Mouse (Mus musculus): ENCODE measurements around the gene Ascc2. TPM values are rescaled to one million over a fixed set of nuclear protein-coding genes. Genes with fewer than 3 reads are reported as not detected.

The Ascc2 gene
- polyA plus RNA-seq, 1 experiment: 33.4 TPM

DNA sequence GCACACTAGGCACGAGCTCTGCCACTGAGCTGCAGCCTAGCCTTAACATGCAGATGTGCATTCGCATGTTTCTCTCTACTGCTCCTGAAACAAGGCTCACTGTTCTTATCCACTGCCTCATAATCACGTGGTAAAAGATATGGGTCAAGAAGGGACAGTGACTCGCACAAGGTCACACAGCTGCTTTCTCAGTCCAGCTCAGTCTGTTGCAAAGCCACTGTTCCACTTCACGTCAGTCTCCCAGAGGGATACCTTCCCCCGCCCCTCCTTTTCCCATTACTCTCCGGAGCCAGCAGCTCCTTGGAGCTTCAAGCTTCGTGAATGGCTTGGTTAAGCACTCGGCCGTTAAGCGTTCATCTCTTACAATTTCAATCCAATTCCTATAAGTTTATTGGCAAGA is 82.8 kb downstream of the Ascc2 start:
- no peaks in the 10 kb centered on the region for H3K36me3 ChIP-seq (ENCODE audit: control insufficient read depth, insufficient read depth, low read length, poor library complexity, severe bottlenecking)
- TF ChIP-seq CTCF (IDR thresholded peaks at IDR 0.05; ENCODE audit: low read depth, low read length) (no peak), EP300 (IDR thresholded peaks at IDR 0.05; ENCODE audit: insufficient read depth, low read depth, low read length) (no peak), POLR2A (IDR thresholded peaks at IDR 0.05; ENCODE audit: insufficient read depth, low read length) (no peak)
- no peak overlapping the region for H3K9ac ChIP-seq (ENCODE audit: low read depth, poor library complexity, severe bottlenecking)
- no peaks in the 10 kb centered on the region for H3K4me1 ChIP-seq (ENCODE audit: control insufficient read depth, insufficient read depth, low read length)
- H3K9me3 ChIP-seq (replicated peaks; ENCODE audit: control insufficient read depth, insufficient read depth, low read length, poor library complexity, severe bottlenecking): no peaks in the 10 kb centered on the region
- no peaks in the 10 kb centered on the region for H3K27me3 ChIP-seq (ENCODE audit: control insufficient read depth, insufficient read depth, low read length, poor library complexity, severe bottlenecking)
- H3K27ac ChIP-seq (ENCODE audit: insufficient read depth, low read length): no peak overlapping the region
- H3K4me3 ChIP-seq (ENCODE audit: low read depth, low read length): no peak overlapping the region

DNA sequence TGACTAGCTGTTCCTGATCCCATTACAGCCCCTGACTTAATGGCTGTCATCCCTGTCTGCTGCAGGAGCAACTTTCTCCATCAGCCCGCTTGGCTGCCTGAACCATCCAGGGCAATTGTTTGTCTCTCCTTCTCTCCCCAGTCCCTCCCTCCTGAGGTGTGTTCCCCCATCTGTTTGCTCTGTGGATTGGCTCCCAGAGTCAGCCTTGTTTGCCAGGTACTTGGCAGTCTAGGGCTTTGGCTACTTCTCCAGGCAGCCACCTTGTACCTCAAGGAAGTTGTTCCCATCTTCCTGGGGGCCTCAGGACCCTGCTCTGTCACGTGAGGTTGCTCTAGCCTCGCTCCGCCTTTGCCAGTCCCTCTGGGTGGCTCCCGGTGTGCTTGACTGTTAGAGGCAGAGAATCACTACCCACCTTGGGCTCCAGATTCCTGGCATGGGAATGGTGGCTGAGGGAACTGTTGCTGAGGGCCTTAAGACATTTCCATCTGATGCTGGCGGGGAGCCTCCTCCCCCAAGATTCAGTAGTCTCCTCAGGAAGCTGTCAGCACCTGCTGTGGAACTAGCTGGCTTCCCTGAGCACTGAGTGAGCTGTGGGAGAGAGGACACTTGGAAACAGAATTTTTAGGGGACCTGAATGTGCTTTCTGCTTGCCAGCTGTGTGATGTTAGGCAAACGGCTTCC is 83.5 kb downstream of the Ascc2 start:
- Histone ChIP-seq H3K36me3 (ENCODE audit: control insufficient read depth, insufficient read depth, low read length, poor library complexity, severe bottlenecking) (no peaks in the 10 kb centered on the region), H3K27ac (ENCODE audit: insufficient read depth, low read length) (no peak overlapping the region), H3K4me3 (ENCODE audit: low read depth, low read length) (no peak overlapping the region), H3K9ac (ENCODE audit: low read depth, poor library complexity, severe bottlenecking) (no peak overlapping the region), H3K9me3 (replicated peaks; ENCODE audit: control insufficient read depth, insufficient read depth, low read length, poor library complexity, severe bottlenecking) (no peaks in the 10 kb centered on the region), H3K27me3 (ENCODE audit: control insufficient read depth, insufficient read depth, low read length, poor library complexity, severe bottlenecking) (no peaks in the 10 kb centered on the region), H3K4me1 (ENCODE audit: control insufficient read depth, insufficient read depth, low read length) (no peaks in the 10 kb centered on the region)
- no peak for TF ChIP-seq EP300 (IDR thresholded peaks at IDR 0.05; ENCODE audit: insufficient read depth, low read depth, low read length)
- TF ChIP-seq POLR2A (IDR thresholded peaks at IDR 0.05; ENCODE audit: insufficient read depth, low read length): no peak
- no peak for TF ChIP-seq CTCF (IDR thresholded peaks at IDR 0.05; ENCODE audit: low read depth, low read length)

DNA sequence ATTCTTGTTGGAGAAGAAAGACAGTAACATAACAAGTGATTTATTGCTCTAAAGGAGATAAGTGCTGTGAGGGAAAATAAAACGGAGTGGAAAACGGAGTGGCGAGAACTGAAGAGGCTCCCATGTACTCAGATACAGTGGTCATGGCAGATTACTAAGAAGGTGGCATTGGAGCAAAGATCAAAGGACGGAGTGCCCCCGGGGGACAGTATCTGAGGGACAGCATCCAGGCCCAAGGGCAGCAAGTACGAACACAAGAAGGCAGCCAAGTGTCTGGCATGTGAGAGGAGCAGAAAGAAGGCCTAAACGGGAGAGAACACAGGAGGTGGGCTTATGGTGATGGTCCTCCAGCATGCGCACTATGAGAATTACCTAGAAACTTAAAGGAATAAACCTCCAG is 84.2 kb downstream of the Ascc2 start:
- Histone ChIP-seq H3K4me3 (ENCODE audit: low read depth, low read length) (no peak overlapping the region), H3K36me3 (ENCODE audit: control insufficient read depth, insufficient read depth, low read length, poor library complexity, severe bottlenecking) (no peaks in the 10 kb centered on the region), H3K9ac (ENCODE audit: low read depth, poor library complexity, severe bottlenecking) (no peak overlapping the region), H3K27me3 (ENCODE audit: control insufficient read depth, insufficient read depth, low read length, poor library complexity, severe bottlenecking) (no peaks in the 10 kb centered on the region), H3K9me3 (replicated peaks; ENCODE audit: control insufficient read depth, insufficient read depth, low read length, poor library complexity, severe bottlenecking) (no peaks in the 10 kb centered on the region), H3K27ac (ENCODE audit: insufficient read depth, low read length) (no peak overlapping the region), H3K4me1 (ENCODE audit: control insufficient read depth, insufficient read depth, low read length) (no peaks in the 10 kb centered on the region)
- TF ChIP-seq POLR2A (IDR thresholded peaks at IDR 0.05; ENCODE audit: insufficient read depth, low read length) (no peak), CTCF (IDR thresholded peaks at IDR 0.05; ENCODE audit: low read depth, low read length) (no peak), EP300 (IDR thresholded peaks at IDR 0.05; ENCODE audit: insufficient read depth, low read depth, low read length) (no peak)

DNA sequence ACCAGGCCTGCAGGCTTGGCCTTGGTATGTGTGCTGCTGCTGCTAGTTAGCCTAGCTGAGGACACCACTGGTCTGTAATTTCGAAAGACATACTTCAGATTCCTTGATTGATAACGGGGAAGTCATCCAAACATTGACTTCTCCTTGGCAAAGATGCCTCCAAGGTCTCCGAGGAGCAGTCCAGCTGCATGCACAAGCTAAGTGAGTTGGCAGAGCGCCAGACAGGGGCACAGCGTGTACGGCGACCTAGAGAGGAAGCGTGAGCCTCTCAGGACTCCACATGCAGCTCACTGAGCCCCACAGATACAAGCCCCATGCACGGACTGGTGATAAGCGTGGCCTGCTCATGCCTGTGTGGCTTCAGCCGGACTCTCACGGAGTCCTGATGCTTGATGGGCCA is 92.1 kb downstream of the Ascc2 start:
- Histone ChIP-seq H3K27me3 (ENCODE audit: control insufficient read depth, insufficient read depth, low read length, poor library complexity, severe bottlenecking) (no peaks in the 10 kb centered on the region), H3K9me3 (replicated peaks; ENCODE audit: control insufficient read depth, insufficient read depth, low read length, poor library complexity, severe bottlenecking) (no peaks in the 10 kb centered on the region), H3K36me3 (ENCODE audit: control insufficient read depth, insufficient read depth, low read length, poor library complexity, severe bottlenecking) (no peaks in the 10 kb centered on the region), H3K4me1 (ENCODE audit: control insufficient read depth, insufficient read depth, low read length) (peaks cover 2% of the 10 kb centered on the region), H3K27ac (ENCODE audit: insufficient read depth, low read length) (no peak overlapping the region), H3K9ac (ENCODE audit: low read depth, poor library complexity, severe bottlenecking) (no peak overlapping the region), H3K4me3 (ENCODE audit: low read depth, low read length) (no peak overlapping the region)
- TF ChIP-seq EP300 (IDR thresholded peaks at IDR 0.05; ENCODE audit: insufficient read depth, low read depth, low read length) (no peak), CTCF (IDR thresholded peaks at IDR 0.05; ENCODE audit: low read depth, low read length) (no peak), POLR2A (IDR thresholded peaks at IDR 0.05; ENCODE audit: insufficient read depth, low read length) (no peak)

DNA sequence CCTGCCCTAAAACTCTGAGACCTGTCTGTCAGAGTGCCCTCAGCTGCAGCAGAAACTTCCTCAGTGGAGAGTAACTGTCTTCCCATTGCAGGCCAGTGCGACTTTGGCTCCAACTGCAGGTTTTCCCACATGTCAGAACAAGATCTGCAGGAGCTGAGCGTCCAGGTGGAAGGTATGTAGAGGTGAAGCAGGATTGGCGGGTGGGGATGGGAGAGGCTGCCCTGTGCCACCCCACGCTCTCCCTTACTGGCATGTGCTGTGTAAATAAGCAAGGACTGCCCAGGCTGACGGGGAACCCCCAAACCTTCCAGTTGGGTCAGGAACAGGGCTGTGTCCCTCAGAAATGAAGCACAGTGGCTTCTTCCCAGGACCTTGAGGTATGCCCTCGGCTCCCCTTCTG is 92.5 kb downstream of the Ascc2 start:
- peaks cover 2% of the 10 kb centered on the region for H3K4me1 ChIP-seq (ENCODE audit: control insufficient read depth, insufficient read depth, low read length)
- no peak overlapping the region for H3K9ac ChIP-seq (ENCODE audit: low read depth, poor library complexity, severe bottlenecking)
- H3K27ac ChIP-seq (ENCODE audit: insufficient read depth, low read length): no peak overlapping the region
- no peak for TF ChIP-seq EP300 (IDR thresholded peaks at IDR 0.05; ENCODE audit: insufficient read depth, low read depth, low read length)
- TF ChIP-seq CTCF (IDR thresholded peaks at IDR 0.05; ENCODE audit: low read depth, low read length): no peak
- no peak for TF ChIP-seq POLR2A (IDR thresholded peaks at IDR 0.05; ENCODE audit: insufficient read depth, low read length)
- H3K27me3 ChIP-seq (ENCODE audit: control insufficient read depth, insufficient read depth, low read length, poor library complexity, severe bottlenecking): no peaks in the 10 kb centered on the region
- no peaks in the 10 kb centered on the region for H3K36me3 ChIP-seq (ENCODE audit: control insufficient read depth, insufficient read depth, low read length, poor library complexity, severe bottlenecking)
- H3K9me3 ChIP-seq (replicated peaks; ENCODE audit: control insufficient read depth, insufficient read depth, low read length, poor library complexity, severe bottlenecking): no peaks in the 10 kb centered on the region
- H3K4me3 ChIP-seq (ENCODE audit: low read depth, low read length): no peak overlapping the region

DNA sequence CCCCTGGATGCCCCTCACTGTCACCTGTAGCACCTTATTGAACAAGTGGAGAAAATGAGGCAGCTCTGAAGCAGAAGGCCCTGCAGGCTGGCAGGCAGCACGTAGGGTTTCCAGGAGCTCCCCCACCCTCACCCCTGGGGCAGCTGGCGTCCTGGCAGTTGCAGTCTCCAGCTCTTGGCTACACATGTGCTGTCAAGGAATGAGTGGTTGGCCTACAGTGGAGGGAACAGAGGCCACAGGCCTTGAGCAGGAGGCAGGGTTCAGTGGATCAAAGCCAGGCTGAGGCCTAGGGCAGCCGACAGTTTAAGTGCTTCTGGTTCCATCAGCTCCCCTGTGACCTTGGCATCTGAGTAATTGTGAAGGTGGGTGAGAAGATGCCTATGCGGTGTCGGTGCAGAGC is 93.4 kb downstream of the Ascc2 start:
- Histone ChIP-seq H3K27me3 (ENCODE audit: control insufficient read depth, insufficient read depth, low read length, poor library complexity, severe bottlenecking) (no peaks in the 10 kb centered on the region), H3K9me3 (replicated peaks; ENCODE audit: control insufficient read depth, insufficient read depth, low read length, poor library complexity, severe bottlenecking) (no peaks in the 10 kb centered on the region), H3K9ac (ENCODE audit: low read depth, poor library complexity, severe bottlenecking) (no peak overlapping the region), H3K4me3 (ENCODE audit: low read depth, low read length) (no peak overlapping the region), H3K4me1 (ENCODE audit: control insufficient read depth, insufficient read depth, low read length) (peaks cover 2% of the 10 kb centered on the region), H3K27ac (ENCODE audit: insufficient read depth, low read length) (no peak overlapping the region), H3K36me3 (ENCODE audit: control insufficient read depth, insufficient read depth, low read length, poor library complexity, severe bottlenecking) (no peaks in the 10 kb centered on the region)
- TF ChIP-seq EP300 (IDR thresholded peaks at IDR 0.05; ENCODE audit: insufficient read depth, low read depth, low read length) (no peak), POLR2A (IDR thresholded peaks at IDR 0.05; ENCODE audit: insufficient read depth, low read length) (no peak), CTCF (IDR thresholded peaks at IDR 0.05; ENCODE audit: low read depth, low read length) (no peak)

All from ES-Bruce4 (cell line).